Mouse (Mus musculus) left cerebral cortex, adult 2 months (tissue): ENCODE results near the gene Mid1. TPM values are rescaled to one million over a fixed set of nuclear protein-coding genes. Genes with fewer than 3 reads are reported as not detected.
A peak's percentile ranks its signal among the peaks of the same experiment; 100 is the strongest.

Experiments
- DNase-seq, 2 experiments: peaks; one replicate each; pipeline ENCODE4 v3.0.0; 2021 to 2022; ENCODE audit warnings: low spot score in 2 of 2, mixed read lengths in 1 of 2; ENCODE audit errors: extremely low spot score in 1 of 2
- H3K27ac ChIP-seq: fragments of 200-600 bp; 2 replicates; pipeline ENCODE4 v1.8.1; 2022
- H3K4me3 ChIP-seq: fragments of 200-600 bp; 2 replicates; pipeline ENCODE4 v1.8.1; 2022
- CTCF ChIP-seq: fragments of 200-600 bp; IDR thresholded peaks from 2 replicates; pipeline ENCODE4 v1.8.1; 2022; ENCODE audit warnings: antibody characterized with exemption, mild to moderate bottlenecking, moderate library complexity
- intact Hi-C: fragments of 180-260 bp; cut with DNase I; formaldehyde crosslinking; loops from one replicate; pipeline ENCODE4 v1.15.1; 2025
- total RNA-seq, 2 experiments: library from RNA; stranded (reverse); gene quantifications; 2 replicates each; pipeline ENCODE4 v1.2.3; 2021

Mid1 gene
- total RNA-seq, 2 experiments from 2014 or later = 19.7 to 24.5 TPM

GRCm38 (mm10) chrX:169902860-169903259, 217.9 kb downstream of the Mid1 start:
- no peak for DNase-seq
- intact Hi-C loops = loop anchor here (5.0 kb wide), 1 partner anchor 571 kb away; no protein-coding TSS in a partner anchor
- no peak for TF ChIP-seq CTCF
- no peak overlapping the region for H3K4me3 ChIP-seq
- no peak overlapping the region for H3K27ac ChIP-seq

GRCm38 (mm10) chrX:169903656-169904055, 218.7 kb downstream of the Mid1 start:
- TF ChIP-seq CTCF = no peak
- Histone ChIP-seq H3K4me3 (no peak overlapping the region), H3K27ac (no peak overlapping the region)
- intact Hi-C loops = loop anchor here (5.0 kb wide), 1 partner anchor 571 kb away; no protein-coding TSS in a partner anchor
- no peak for DNase-seq

- H3K27ac ChIP-seq = no peak overlapping the region
- no peak overlapping the region for H3K4me3 ChIP-seq
- intact Hi-C loops = loop anchor here (1.0 kb wide), 1 partner anchor 21 kb away; no protein-coding TSS in a partner anchor
- no peak for DNase-seq
- TF ChIP-seq CTCF = no peak
Observed at GRCm38 (mm10) chrX:169906054-169906508, 221.1 kb downstream of the Mid1 start.

GRCm38 (mm10) chrX:169909898-169910297, 224.9 kb downstream of the Mid1 start:
- Histone ChIP-seq H3K27ac (no peak overlapping the region), H3K4me3 (no peak overlapping the region)
- no peak for TF ChIP-seq CTCF
- no peak for DNase-seq
- intact Hi-C loops = no loop called here

GRCm38 (mm10) chrX:169915738-169916137, 230.7 kb downstream of the Mid1 start:
- DNase-seq = no peak
- intact Hi-C loops = loop anchor here (1.0 kb wide), 2 partner anchors 71 to 76 kb away; no protein-coding TSS in a partner anchor
- Histone ChIP-seq H3K27ac (no peak overlapping the region; the same call in 1 of the 2 replicates), H3K4me3 (peak overlapping the region; percentile 21; the same call in 1 of the 2 replicates)
- no peak for TF ChIP-seq CTCF

GRCm38 (mm10) chrX:169922541-169922940, 237.5 kb downstream of the Mid1 start:
- intact Hi-C loops = no loop called here
- Histone ChIP-seq H3K4me3 (no peak overlapping the region), H3K27ac (no peak overlapping the region)
- no peak for DNase-seq
- no peak for TF ChIP-seq CTCF

GRCm38 (mm10) chrX:169923417-169923816, 238.4 kb downstream of the Mid1 start:
- no peak for DNase-seq
- intact Hi-C loops = no loop called here
- Histone ChIP-seq H3K27ac (no peak overlapping the region), H3K4me3 (no peak overlapping the region)
- no peak for TF ChIP-seq CTCF

- intact Hi-C loops = loop anchor here (5.0 kb wide), 1 partner anchor 118 kb away; no protein-coding TSS in a partner anchor
- DNase-seq = no peak
- no peak for TF ChIP-seq CTCF
- H3K27ac ChIP-seq = no peak overlapping the region
- H3K4me3 ChIP-seq = no peak overlapping the region
Observed at GRCm38 (mm10) chrX:169925600-169925999, 240.6 kb downstream of the Mid1 start.

GRCm38 (mm10) chrX:169927110-169927817, 242.3 kb downstream of the Mid1 start:
- no peak for TF ChIP-seq CTCF
- intact Hi-C loops = loop anchor here (1.0 to 5.0 kb wide), 2 partner anchors 21 to 120 kb away; no protein-coding TSS in a partner anchor
- no peak overlapping the region for H3K27ac ChIP-seq
- no peak overlapping the region for H3K4me3 ChIP-seq
- DNase-seq = no peak

GRCm38 (mm10) chrX:169930868-169931267, 245.9 kb downstream of the Mid1 start:
- no peak for DNase-seq
- Histone ChIP-seq H3K27ac (no peak overlapping the region), H3K4me3 (no peak overlapping the region)
- TF ChIP-seq CTCF = no peak
- intact Hi-C loops = loop anchor here (1.0 kb wide), 1 partner anchor 38 kb away; no protein-coding TSS in a partner anchor

GRCm38 (mm10) chrX:169933228-169933627, 248.2 kb downstream of the Mid1 start:
- DNase-seq = no peak
- Histone ChIP-seq H3K27ac (no peak overlapping the region), H3K4me3 (no peak overlapping the region)
- no peak for TF ChIP-seq CTCF
- intact Hi-C loops = no loop called here

- Histone ChIP-seq H3K27ac (no peak overlapping the region), H3K4me3 (no peak overlapping the region)
- DNase-seq = no peak
- intact Hi-C loops = no loop called here
- no peak for TF ChIP-seq CTCF
Observed at GRCm38 (mm10) chrX:169937119-169937719, 252.2 kb downstream of the Mid1 start.
